Mouse (Mus musculus) cerebellum, adult 9-10 months (tissue): Measurements from ENCODE around the gene Efcab5.
"Not testable (repeated sequence)": the region's sequence is repeated elsewhere in the genome, so short reads cannot be mapped to it uniquely, and the experiment has no call there.

Experiments used
- DNase-seq: peaks from one replicate; pipeline ENCODE4 v3.0.0; 2022

Efcab5 gene

DNA sequence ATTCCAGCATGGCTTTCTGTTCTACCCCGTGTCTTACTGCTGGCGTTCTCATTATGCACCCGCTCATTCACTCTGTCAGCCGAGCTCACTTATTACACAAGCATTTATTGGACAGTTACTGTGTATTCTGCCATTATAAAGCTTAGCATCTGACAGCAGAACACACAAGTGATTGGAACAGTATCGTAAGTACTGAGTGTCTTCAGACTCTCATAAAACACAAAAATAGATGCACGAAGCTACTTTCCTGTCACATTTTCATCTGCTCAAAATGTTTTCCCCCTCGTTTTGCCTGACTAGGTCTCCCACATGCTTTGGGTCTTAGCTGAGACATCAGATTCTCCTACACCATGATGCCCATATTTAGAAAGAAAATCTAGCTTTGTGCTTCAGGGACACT is 14.2 kb downstream of the Efcab5 start:
- DNase-seq = no peak

GRCm38 (mm10) chr11:77173731-77174130 is 15.0 kb downstream of the Efcab5 start:
- DNase-seq = peak; percentile 5

DNA sequence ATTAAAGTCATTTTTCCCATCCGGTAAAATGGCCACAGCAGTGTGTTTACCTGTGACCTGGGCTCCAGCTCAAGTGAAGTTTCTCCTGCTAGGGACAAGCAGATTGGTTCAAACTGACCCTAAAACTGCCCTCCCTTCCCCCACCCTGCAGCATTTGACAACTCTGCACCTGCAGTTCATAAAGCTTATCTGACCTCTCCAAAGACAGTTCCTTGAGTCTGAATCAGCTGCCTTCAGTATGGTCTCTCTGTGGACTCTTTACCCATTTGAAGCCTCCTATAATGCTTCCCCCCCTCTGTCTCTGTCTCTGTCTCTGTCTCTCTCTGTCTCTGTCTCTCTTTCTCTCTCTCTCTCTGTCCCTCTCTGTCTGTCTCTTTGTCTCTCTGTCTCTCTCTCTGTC is 28.0 kb downstream of the Efcab5 start:
- no peak for DNase-seq

DNA sequence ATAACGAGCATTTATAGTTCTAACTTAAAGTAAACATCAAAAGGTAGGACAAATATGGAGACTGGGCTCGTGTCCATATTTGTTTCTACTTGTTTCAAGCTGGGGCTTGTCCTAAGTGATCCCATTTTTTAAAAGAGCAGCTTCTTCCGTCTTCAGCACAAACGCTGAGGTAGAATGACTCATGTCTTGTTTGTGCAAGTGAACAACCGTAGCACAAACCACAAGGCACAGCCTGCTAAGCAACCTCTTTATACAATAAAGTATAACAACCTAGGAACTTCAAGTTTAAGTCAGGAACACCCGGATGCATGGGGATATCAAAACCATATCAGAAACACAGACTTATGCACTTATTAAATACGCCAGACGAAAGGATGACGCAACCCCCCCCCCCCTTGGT is 28.4 kb downstream of the Efcab5 start:
- DNase-seq = no peak

GRCm38 (mm10) chr11:77154214-77154613 is 34.6 kb downstream of the Efcab5 start:
- no peak for DNase-seq

DNA sequence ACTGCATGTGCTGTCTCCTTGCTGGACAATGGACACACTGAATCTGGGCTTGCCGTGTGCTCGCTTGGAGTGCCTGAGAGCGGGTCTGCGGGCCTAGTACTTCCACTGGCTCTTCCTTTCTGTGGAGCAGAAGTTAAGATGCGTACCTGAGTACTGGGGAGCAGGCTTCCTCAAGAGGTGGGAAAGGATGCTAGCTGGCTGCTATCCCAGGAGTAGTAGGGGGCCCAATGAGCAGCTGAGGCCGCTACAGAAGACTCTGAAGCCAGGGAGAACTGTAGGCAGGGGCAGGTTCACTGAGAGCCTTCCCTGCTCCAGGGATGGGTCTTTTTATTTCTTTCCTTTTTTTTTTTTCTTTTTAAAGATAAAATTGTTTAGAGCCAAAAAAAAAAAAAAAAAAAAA is 38.0 kb downstream of the Efcab5 start:
- no peak for DNase-seq

DNA sequence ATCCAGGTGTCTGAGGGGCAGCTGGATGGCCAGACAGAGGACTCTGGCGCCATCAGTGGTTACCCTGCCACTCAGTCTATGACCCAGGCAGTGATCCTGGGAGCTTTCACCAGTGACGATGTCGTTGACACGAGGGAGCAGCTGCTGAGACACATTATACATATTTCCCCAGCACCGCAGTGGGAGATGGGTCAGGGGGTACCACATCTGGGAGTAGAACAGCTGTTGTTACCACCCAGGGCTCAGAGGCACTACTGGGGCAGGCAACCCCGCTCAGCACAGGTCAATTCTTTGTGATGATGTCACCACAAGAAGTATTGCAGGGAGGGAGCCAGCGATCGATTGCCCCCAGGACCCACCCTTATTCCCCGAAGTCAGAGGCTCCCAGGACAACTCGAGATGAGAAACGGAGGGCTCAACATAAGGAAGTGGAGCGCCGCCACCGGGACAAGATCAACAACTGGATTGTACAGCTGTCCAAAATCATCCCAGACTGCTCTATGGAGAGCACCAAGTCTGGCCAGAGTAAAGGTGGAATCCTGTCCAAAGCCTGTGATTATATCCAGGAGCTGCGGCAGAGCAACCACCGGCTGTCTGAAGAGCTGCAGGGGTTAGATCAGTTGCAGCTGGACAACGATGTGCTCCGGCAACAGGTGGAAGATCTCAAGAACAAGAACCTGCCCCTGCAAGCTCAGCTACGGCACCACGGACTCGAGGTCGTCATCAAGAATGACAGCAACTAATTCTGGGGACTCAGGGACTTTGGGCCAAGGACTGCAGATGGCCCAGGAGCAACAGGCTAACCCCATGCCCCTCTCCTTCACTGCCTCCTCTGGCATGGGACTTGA is 38.8 kb downstream of the Efcab5 start:
- DNase-seq = not testable (repeated sequence)

GRCm38 (mm10) chr11:77148774-77149173 is 40.0 kb downstream of the Efcab5 start:
- DNase-seq = no peak

- DNase-seq = no peak
These were observed 41.0 kb downstream of the Efcab5 start for GRCm38 (mm10) chr11:77147753-77148152.

- no peak for DNase-seq
These were observed 43.3 kb downstream of the Efcab5 start for GRCm38 (mm10) chr11:77145423-77145822.

DNA sequence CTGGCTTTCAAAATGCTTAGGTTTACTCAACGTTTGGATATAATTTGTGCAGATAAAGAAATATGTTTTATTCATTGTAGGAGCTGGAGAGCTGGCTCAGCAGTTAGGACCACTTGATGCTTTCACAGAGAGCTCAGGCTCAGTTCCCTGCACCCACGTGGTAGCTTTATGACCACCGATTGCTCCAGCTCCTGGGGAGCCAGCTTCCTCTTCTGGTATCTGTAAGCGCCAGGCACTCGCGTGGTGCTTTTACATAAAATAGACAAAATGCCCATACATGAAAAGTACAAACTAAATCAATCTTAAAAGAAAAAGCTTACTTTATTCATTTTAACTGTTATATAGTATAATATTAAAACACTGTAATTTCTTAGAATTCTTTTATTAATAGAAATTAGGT is 46.8 kb downstream of the Efcab5 start:
- no peak for DNase-seq

GRCm38 (mm10) chr11:77139976-77140375 is 48.8 kb downstream of the Efcab5 start:
- DNase-seq = no peak

DNA sequence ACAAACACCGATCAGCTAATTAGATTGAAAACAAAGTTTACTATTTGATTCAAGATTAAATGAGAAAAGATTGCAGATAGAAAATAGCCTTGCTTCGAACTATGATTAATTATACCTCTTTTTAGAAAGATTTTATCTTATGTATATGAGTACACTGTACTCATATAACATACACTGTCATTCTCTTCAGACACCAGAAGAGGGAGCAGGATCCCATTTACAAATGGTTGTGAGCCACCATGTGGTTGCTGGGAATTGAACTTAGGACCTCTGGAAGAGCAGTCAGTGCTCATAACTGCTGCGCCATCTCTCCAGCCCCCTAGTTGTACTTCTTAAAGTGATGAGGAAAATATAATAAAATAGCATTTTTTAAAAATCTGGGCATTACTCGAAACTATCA is 55.3 kb downstream of the Efcab5 start:
- DNase-seq = no peak

DNA sequence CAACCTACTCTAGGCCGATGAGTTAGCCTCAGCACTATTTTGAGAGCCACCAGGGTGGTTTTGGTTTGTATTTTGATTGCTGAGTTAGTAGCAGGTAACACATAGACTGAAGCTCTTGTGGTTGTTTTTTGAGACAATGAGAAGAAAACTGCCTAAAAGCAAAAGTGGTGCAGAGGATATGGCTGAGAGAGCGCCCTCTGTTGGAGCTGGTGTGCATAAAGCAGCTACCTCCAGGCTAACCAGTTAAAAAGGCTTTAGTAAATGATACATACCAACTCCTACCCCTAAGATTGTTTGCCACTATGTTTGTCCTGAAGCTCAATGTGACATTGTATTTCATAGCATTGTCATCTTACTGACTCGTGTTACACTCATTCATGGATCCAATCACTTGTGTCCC is 56.2 kb downstream of the Efcab5 start:
- no peak for DNase-seq

DNA sequence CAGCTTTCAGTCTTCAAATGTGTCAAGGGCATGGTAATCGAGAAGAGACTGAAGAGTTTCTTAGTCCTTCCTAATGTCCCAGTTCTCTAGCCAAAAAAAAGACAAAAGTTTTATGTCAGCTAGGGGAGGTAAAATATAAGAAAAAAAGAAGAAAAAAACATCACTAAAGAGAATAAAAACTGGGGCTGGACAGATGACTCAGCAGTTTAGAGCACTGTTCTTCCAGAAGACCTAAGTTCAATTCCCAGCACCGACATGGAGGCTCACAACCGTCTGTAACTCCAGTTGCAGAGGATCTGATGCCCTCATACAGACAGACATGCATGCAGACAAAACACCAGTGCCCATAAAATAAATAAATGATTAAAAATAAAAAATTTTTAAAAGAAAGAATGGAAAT is 60.2 kb downstream of the Efcab5 start:
- no peak for DNase-seq

GRCm38 (mm10) chr11:77111141-77111540 is 77.6 kb downstream of the Efcab5 start:
- DNase-seq = no peak

DNA sequence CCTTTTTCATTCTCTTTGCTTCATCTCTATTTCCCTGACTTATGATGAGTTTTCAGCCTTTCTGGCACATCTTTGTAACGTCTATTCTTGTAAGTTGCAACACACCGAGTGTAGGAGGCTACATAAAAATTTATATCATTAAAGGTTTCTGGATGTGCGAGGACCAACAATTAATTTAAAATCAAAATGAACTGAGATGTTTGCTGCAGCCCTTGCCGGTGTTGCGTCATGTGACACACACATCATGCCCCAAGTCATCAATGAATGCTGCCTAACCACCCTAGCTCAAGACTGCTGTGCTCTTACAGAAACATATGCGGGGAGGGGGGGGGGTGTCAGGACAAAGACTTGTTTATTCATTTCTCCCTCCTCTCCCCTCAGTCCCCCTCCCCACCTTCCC is 80.3 kb downstream of the Efcab5 start:
- no peak for DNase-seq

- not testable (repeated sequence) for DNase-seq
These were observed 80.9 kb downstream of the Efcab5 start for GRCm38 (mm10) chr11:77107872-77108271.

GRCm38 (mm10) chr11:77106961-77107360 is 81.8 kb downstream of the Efcab5 start:
- no peak for DNase-seq

DNA sequence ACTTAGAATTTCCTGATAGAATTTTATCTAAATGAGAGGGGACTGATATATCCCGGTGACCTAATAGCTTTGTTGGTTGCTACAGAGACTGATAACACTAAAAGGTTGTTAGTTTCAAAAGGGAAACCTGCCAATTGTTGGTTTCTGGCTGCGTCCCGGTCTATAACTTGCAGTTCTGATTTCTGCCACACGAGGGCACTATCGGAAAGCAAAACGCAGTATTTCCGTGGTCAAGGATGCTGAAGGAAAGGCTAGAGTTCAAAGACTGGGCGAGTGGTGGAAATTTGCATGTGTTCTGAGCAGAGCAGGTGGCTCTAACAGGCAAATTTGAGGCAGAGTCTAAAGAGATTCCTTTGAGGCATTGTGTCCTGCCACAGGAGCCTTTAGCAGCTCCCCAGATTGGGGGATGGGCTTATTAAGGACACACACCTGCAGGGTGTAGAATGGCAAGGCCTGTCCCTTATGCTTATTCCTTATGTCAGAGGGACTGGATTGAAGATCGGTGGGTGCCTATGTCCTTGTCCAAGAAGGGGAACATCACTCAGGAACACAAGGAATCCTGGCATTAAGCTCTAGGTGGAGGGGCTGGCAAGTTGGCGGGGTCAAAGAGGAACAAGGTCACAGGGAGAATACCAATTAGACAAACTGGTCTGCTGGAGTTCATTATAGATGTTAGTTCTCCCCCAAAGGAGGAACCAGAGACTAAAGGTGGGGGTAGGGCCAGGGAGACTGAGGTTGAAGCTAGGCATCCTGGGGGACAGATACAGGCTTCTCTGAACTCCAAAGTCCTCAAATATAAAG is 88.4 kb downstream of the Efcab5 start:
- DNase-seq = peak; percentile 82

GRCm38 (mm10) chr11:77098332-77098972 is 90.3 kb downstream of the Efcab5 start:
- no peak for DNase-seq

GRCm38 (mm10) chr11:77096991-77097390 is 91.8 kb downstream of the Efcab5 start:
- DNase-seq = no peak

GRCm38 (mm10) chr11:77096581-77096980 is 92.2 kb downstream of the Efcab5 start:
- DNase-seq = no peak

- DNase-seq = no peak
These were observed 93.6 kb downstream of the Efcab5 start for GRCm38 (mm10) chr11:77095206-77095605.
